ENCODE assay signal across 18 mouse cellular contexts in the genomic region with DNA sequence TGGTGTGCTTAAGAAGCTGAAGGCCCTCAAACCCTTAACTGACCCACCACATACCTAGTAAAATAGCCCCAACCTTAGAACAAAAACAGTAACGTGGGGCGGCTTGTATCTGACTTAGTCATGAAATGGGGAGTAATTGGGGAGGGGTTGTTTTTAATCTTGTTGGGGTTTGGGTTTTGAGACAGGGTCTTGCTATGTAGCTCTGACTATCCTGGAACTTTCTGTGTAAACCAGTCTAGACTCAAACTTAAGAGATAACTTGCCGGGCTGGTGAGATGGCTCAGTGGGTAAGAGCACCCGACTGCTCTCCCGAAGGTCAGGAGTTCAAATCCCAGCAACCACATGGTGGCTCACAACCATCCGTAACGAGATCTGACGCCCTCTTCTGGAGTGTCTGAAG. TPM values are rescaled to one million over a fixed set of nuclear protein-coding genes. Genes with fewer than 3 reads are reported as not detected.
"Had no signal": no experiment of that assay in that cellular context is flagged by ENCODE, and none has a peak within 500 bp of the region (broad histone marks: within the 10 kb centered on the region; RNA-seq: fewer than 3 reads in every experiment).

No protein-coding gene starts in this region.

RNA-seq across cellular contexts. Expression of a gene that starts 46.3 kb away (rescaled TPM):
- total RNA-seq: common myeloid progenitor, adult 5-6 weeks; forebrain, postnatal 0 days; gastrocnemius, adult 18-20 months; gastrocnemius, postnatal 10 days; gastrocnemius, postnatal 25 days; gastrocnemius, postnatal 4 days; granulocyte monocyte progenitor cell, adult 5-6 weeks; heart, adult 18-20 months; heart, adult 2 months had no signal
- polyA plus RNA-seq: embryonic facial prominence, embryonic 11.5 days; embryonic facial prominence, embryonic 12.5 days; embryonic facial prominence, embryonic 13.5 days; embryonic facial prominence, embryonic 14.5 days; embryonic facial prominence, embryonic 15.5 days; erythroblast, embryonic 14.5 days; forebrain, embryonic 12.5 days; forebrain, embryonic 15.5 days; forebrain, embryonic 16.5 days; heart, adult 2 months had no signal
